Mouse (Mus musculus) intestine, embryonic 16.5 days (tissue): ENCODE data around the gene Actn3. TPM values are rescaled to one million over a fixed set of nuclear protein-coding genes. Genes with fewer than 3 reads are reported as not detected.

Source experiments
- ATAC-seq: fragments of 200-750 bp; cut with Nextera tagmentation; 2 replicates; pipeline ENCODE4 v1.8.0; 2017; ENCODE audit warnings: moderate TSS enrichment, moderate library complexity
- H3K27ac ChIP-seq: fragments of 300-500 bp; sonication (generic); 2 replicates; pipeline ENCODE4 v1.5.1; 2014; ENCODE audit warnings: mild to moderate bottlenecking, low read length
- H3K27me3 ChIP-seq: fragments of 300-500 bp; sonication (generic); replicated peaks from 2 replicates; pipeline ENCODE4 v1.6.1; 2014; ENCODE audit warnings: low read length, control low read depth, mixed read lengths; ENCODE audit not compliant: control insufficient read depth, insufficient read depth
- H3K36me3 ChIP-seq: fragments of 300-500 bp; sonication (generic); 2 replicates; pipeline ENCODE4 v1.6.1; 2014; ENCODE audit warnings: low read length, control low read depth; ENCODE audit not compliant: control insufficient read depth, insufficient read depth
- H3K4me1 ChIP-seq: fragments of 300-500 bp; sonication (generic); 2 replicates; pipeline ENCODE4 v1.6.1; 2014; ENCODE audit warnings: low read length, control low read depth, mixed read lengths; ENCODE audit not compliant: control insufficient read depth, insufficient read depth
- H3K4me2 ChIP-seq: fragments of 300-500 bp; sonication (generic); 2 replicates; pipeline ENCODE4 v1.6.1; 2014; ENCODE audit warnings: low read depth, low read length, control low read depth
- H3K4me3 ChIP-seq: fragments of 300-500 bp; sonication (generic); 2 replicates; pipeline ENCODE4 v1.5.1; 2014; ENCODE audit warnings: mild to moderate bottlenecking, low read length
- H3K9ac ChIP-seq: fragments of 300-500 bp; sonication (generic); 2 replicates; pipeline ENCODE4 v1.6.1; 2014; ENCODE audit warnings: low read depth, low read length
- H3K9me3 ChIP-seq: fragments of 300-500 bp; sonication (generic); 2 replicates; pipeline ENCODE4 v1.6.1; 2016; ENCODE audit warnings: low read length, control low read depth; ENCODE audit not compliant: control insufficient read depth
- WGBS: fragments of 180-500 bp; shearing (Covaris S2); extraction: QIAGEN DNeasy Blood & Tissue Kit; methylation state at CpG from one replicate; pipeline ENCODE4 v1.1.7; 2014; 5-methylcytosine and 5-hydroxymethylcytosine counted together
- polyA plus RNA-seq: library from polyadenylated mRNA; unstranded; fragments of >200 nt; fragmentation: Nextera tagmentation; extraction: Ambion mirVana; gene quantifications from 2 replicates; pipeline ENCODE4 v1.2.1, GENCODE M21; 2015

Gene Actn3
- 1.1 and 1.3 TPM in 2 replicates for polyA plus RNA-seq

DNA sequence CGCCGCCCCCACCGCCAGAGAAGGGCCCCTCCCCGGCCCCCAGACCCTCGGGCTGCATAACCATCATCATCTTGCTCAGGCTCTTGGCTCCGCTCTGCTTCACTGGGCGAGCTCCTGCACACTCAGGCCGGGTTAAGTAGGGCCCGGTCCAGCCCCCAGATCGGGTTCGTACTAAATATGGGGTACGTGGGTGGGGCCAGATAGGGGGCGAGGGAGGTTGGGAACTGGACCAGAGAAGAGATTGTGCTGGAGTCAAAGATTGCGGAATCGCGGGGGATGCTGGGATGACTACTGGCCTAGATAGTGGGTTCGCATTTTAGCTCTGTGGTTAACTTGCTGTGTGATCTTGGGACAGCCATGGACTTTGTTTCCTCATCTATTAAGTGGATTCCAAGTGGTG lies at the start of gene Actn3:
Gene Actn3 (minus strand): TSS at position 125 of the 400 bp plus-strand sequence.
- Histone ChIP-seq H3K4me3 (peak within 1 kb of the TSS; percentile 100), H3K27ac (peak within 1 kb of the TSS; percentile 35), H3K4me2 (peak within 1 kb of the TSS; percentile 92), H3K36me3 (no peaks in the 10 kb centered on the region), H3K9ac (peak within 1 kb of the TSS; percentile 91), H3K9me3 (no peaks in the 10 kb centered on the region), H3K27me3 (peaks cover 2% of the 10 kb centered on the region; the same call in 1 of the 2 replicates), H3K4me1 (peaks cover 8% of the 10 kb centered on the region)
- peak; percentile 29 for ATAC-seq
- 2% methylated on average over 17 of the region's 17 CpGs for WGBS

DNA sequence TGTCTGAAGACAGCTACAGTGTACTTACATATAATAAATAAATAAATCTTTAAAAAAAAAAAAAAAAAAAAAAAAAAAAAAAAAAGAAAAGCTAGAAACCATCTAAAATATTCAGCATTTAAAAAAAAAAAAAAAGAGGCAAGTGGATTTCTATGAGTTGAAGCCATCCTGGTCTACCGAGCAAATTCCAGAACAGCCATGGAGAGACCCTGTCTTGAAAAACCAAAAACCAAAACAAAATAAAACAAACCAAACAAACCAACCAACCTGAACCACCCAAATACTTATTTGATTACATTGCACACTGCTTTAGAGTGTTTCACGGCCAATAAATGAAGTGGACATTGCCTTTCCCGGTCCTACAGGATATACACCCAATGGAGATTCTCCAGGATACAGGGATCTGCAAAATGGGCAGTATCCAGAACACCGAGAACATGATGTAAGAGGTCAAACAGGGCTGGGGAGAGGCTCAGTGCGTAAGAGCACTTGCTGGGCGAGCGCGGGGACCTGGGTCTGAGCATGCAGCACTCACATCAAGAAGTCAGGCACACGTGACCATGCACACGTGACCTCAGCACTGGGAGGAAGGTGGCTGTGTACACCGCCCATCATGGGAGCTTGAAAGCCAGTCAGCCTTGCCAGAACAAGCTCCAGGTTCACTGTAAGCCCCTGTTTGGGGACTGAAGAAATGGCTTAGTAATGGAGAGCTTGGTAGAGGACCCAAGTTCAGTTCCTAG lies 47.6 kb upstream of the Actn3 start:
- no peaks in the 10 kb centered on the region for H3K9me3 ChIP-seq
- H3K9ac ChIP-seq = no peak overlapping the region
- WGBS = 93% methylated on average over 11 of the region's 11 CpGs
- H3K27ac ChIP-seq = no peak overlapping the region
- no peak for ATAC-seq
- peaks cover 17% of the 10 kb centered on the region for H3K4me1 ChIP-seq
- no peak overlapping the region for H3K4me2 ChIP-seq
- peaks cover 29% of the 10 kb centered on the region for H3K36me3 ChIP-seq
- H3K4me3 ChIP-seq = no peak overlapping the region
- H3K27me3 ChIP-seq = no peaks in the 10 kb centered on the region

DNA sequence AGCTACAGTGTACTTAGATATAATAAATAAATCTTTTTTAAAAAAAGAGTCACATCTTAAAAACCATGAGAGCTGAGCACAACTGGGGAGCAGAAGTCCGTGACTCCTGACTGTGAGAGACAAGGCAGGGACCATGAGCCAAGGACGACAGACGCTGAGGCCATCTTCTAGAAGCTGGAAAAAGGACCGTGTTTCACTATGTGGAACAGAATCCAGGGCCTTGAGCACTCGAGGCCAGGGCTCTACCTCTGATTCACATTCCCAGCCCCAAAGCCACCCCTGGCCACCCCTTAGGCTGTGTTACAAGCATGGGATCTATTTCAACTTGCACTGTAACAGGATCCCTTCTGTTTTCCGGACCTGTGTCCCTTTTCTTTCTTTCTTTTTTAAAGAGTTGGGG lies 41.9 kb upstream of the Actn3 start:
- no peaks in the 10 kb centered on the region for H3K9me3 ChIP-seq
- no peak overlapping the region for H3K4me2 ChIP-seq
- no peak overlapping the region for H3K4me3 ChIP-seq
- no peak for ATAC-seq
- H3K36me3 ChIP-seq = peaks cover 40% of the 10 kb centered on the region
- no peaks in the 10 kb centered on the region for H3K27me3 ChIP-seq
- no peak overlapping the region for H3K9ac ChIP-seq
- 89% methylated on average over 6 of the region's 6 CpGs for WGBS
- H3K27ac ChIP-seq = no peak overlapping the region
- no peaks in the 10 kb centered on the region for H3K4me1 ChIP-seq

DNA sequence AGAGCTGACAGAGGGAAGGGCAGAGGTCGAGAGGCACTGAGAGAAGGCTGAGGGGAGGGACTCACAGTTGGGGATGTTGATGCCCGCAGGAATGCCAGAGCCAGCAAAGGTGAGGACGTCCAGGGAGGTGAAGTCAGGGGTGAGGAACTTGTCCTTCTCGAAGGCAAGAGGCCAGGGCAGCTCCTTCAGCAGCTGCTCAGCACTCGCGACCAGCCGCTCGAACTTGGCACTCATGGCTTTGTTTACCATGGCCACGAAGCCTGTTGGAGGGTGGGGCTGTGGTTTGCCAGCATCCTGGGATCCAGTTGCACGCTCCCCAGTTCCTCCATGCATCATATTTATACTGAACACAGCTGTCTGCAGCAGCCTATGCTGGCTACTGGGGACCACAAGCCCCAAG lies 39.1 kb upstream of the Actn3 start:
- peaks cover 34% of the 10 kb centered on the region for H3K36me3 ChIP-seq
- no peak for ATAC-seq

DNA sequence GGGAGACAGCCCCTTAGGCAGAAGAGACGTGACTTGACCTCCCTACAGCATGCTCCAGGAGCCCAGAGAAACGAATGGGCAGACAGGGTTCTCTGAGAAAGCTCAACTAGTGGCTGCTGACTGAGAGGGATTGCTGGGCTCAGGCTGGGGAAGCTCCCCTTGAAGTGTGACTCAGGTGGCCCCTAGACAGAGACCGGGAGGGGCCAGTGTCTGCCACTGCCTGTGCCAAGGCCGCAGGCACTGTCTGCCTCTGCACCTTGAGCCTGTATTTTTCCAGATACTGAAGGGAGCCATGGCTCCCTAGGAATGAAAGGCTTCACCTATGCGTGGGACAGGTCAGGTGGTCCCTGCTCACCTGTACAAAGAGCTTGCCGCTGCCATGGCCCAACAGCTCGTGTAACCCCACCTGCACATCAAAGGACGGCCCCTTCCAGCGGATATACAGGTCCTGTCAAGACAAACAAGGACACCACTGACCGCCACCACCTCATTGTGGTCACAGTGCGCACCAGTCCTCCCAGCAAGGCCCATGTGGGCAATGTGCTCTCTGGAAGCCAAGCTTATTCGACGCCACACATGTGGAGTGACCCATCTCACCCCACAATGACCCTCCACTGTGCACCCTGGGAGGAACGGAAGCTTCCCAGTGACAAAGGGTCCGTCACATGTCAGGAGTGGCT lies 38.4 kb upstream of the Actn3 start:
- Histone ChIP-seq H3K27ac (no peak overlapping the region), H3K4me2 (no peak overlapping the region)
- 90% methylated on average over 15 of the region's 15 CpGs for WGBS

More for the DNA sequence above, 39.1 kb upstream of the Actn3 start:
- Histone ChIP-seq H3K9ac (no peak overlapping the region), H3K27me3 (no peaks in the 10 kb centered on the region), H3K27ac (no peak overlapping the region), H3K4me1 (no peaks in the 10 kb centered on the region), H3K4me2 (no peak overlapping the region), H3K4me3 (no peak overlapping the region), H3K9me3 (no peaks in the 10 kb centered on the region)
- WGBS = 77% methylated on average over 10 of the region's 10 CpGs

DNA sequence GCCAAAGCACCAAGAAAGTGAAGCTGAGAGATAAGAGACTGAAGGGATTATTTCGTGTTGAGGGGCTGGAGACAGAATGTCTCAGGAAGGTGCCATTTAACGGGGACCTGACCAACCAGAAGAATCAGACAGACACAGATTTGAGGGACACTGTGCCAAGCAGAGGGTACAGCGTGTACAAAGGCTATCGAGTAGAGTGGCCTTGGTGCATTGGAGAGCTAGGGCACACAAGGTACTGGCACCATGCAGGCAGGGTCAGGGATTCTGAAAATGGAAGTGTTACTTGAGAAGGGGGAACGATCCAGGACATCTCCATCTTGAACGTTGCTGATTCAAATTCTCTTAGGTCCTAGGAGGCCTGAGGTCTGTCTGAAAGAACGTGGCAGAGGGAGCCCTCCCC lies 31.7 kb upstream of the Actn3 start:
- no peaks in the 10 kb centered on the region for H3K4me1 ChIP-seq
- H3K9ac ChIP-seq = no peak overlapping the region
- no peak overlapping the region for H3K27ac ChIP-seq
- no peak overlapping the region for H3K4me3 ChIP-seq
- H3K27me3 ChIP-seq = no peaks in the 10 kb centered on the region
- no peak for ATAC-seq
- 93% methylated on average over 7 of the region's 7 CpGs for WGBS
- H3K9me3 ChIP-seq = no peaks in the 10 kb centered on the region
- H3K4me2 ChIP-seq = no peak overlapping the region
- H3K36me3 ChIP-seq = peaks cover 36% of the 10 kb centered on the region

More for the DNA sequence above, 38.4 kb upstream of the Actn3 start:
- no peak overlapping the region for H3K4me3 ChIP-seq
- no peak for ATAC-seq
- H3K27me3 ChIP-seq = no peaks in the 10 kb centered on the region
- H3K36me3 ChIP-seq = peaks cover 34% of the 10 kb centered on the region
- no peaks in the 10 kb centered on the region for H3K4me1 ChIP-seq
- H3K9ac ChIP-seq = no peak overlapping the region
- H3K9me3 ChIP-seq = no peaks in the 10 kb centered on the region

DNA sequence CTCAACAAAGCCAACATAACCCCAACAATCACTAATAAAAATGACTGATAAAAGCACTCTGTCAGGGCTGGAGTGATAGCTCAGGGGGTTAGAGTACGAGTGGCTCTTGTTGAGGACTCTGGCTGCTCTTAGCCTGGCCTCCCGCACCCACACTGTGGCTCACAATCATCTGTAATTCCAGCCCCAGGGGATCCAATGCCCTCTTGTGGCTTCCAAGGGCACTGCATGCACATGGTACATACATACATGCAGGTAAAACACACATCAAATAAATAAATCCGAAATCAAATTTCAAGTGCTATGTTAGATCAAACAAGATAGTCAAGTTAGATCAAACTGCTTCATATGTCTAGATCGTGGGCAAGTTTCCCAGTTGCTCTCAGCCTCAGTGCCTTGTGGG lies 30.4 kb upstream of the Actn3 start:
- WGBS = 76% methylated on average over 4 of the region's 4 CpGs
- no peak overlapping the region for H3K4me2 ChIP-seq
- H3K9ac ChIP-seq = no peak overlapping the region
- H3K27ac ChIP-seq = no peak overlapping the region
- no peaks in the 10 kb centered on the region for H3K4me1 ChIP-seq
- no peak for ATAC-seq
- H3K9me3 ChIP-seq = no peaks in the 10 kb centered on the region
- no peak overlapping the region for H3K4me3 ChIP-seq
- H3K36me3 ChIP-seq = peaks cover 25% of the 10 kb centered on the region
- H3K27me3 ChIP-seq = no peaks in the 10 kb centered on the region

DNA sequence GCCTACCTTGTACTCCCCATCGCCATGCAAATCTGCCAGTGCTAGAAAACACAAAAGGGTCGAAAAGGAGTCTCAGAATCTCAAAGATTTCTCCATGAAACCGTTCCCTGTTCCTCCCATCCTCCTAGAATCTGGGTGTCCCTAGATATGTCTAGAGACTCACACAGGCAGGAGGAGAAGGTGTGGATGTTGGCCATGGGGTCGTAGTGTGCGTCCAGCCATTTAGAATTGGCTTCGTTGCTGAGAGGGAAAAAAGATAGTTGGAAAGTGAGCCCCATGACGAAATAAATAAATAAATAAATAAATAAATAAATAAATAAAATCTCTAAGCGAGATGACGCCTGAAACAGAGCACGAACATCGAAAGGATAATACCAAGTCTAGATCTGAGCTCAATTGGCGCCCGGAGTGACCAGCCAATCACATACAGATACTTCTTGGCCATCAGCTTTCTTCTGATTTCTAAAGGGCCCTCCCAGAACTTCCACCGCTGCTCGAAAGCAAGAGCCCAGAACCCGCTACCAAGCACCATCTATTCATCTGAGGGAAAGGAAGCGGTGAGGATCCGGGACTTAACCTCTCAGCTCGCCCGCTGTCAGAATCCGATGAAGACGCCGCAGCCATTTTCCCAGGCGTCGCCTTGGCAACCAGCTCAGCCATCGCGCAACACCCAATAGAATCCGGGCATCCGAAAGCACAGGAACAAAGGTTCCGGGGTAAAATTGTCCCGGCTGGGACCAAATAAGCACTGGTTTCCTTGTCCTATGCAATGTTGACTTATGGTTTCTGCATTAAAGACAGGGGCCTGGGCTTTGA lies 28.5 kb upstream of the Actn3 start, which contains the start of gene Bbs1:
Gene Bbs1 (minus strand): TSS at position 650 of the 816 bp plus-strand sequence.
- WGBS = 9% methylated on average over 31 of the region's 31 CpGs
- Histone ChIP-seq H3K36me3 (peaks cover 27% of the 10 kb centered on the region), H3K27me3 (no peaks in the 10 kb centered on the region), H3K27ac (no peak within 1 kb of the TSS; the same call in 1 of the 2 replicates), H3K4me3 (peak within 1 kb of the TSS; percentile 67), H3K9ac (peak within 1 kb of the TSS; percentile 67), H3K4me2 (peak within 1 kb of the TSS; percentile 71), H3K4me1 (no peaks in the 10 kb centered on the region), H3K9me3 (no peaks in the 10 kb centered on the region)
- peak; percentile 65 for ATAC-seq

DNA sequence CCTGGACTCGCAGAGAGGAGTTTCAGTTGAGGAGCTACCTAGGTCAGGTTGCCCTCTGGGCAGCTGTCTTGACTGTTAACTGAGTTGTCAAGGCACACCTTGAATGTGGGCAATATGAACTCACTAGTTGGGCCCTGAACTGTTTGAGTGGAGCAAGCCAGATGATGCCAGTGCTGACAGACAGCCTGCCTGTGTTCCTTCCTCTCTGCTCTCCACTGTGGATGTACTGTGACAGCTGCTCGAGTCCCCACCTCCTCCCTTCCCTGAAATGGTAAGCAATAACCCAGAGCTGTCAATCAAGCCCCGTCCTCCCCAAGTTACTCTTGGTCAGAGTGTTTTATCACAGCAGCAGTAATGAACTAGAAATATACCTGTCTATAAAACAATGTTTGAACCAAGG lies 22.2 kb upstream of the Actn3 start:
- Histone ChIP-seq H3K4me2 (no peak overlapping the region), H3K9ac (no peak overlapping the region), H3K4me3 (no peak overlapping the region), H3K9me3 (no peaks in the 10 kb centered on the region), H3K27me3 (no peaks in the 10 kb centered on the region), H3K36me3 (0 out of 2 replicates have a peak, but pooled peaks cover 2% of the 10 kb centered on the region), H3K4me1 (no peaks in the 10 kb centered on the region), H3K27ac (no peak overlapping the region)
- no peak for ATAC-seq
- 84% methylated on average over 3 of the region's 3 CpGs for WGBS
